Mouse (Mus musculus): ENCODE data around the gene Cdkn2aipnl. TPM values are rescaled to one million over a fixed set of nuclear protein-coding genes. Genes with fewer than 3 reads are reported as not detected.

The Cdkn2aipnl gene
- 20.9 and 27.8 TPM in 2 replicates for polyA plus RNA-seq (2011; ENCODE audit: insufficient read depth, insufficient read length, low replicate concordance, missing spikeins)

GRCm38 (mm10) chr11:51967443-51968401 lies at the start of gene Cdkn2aipnl:
Gene Cdkn2aipnl (plus strand): TSS chr11:51967661.
- TF ChIP-seq CTCF (IDR thresholded peaks at IDR 0.05; ENCODE audit: control insufficient read depth, insufficient read depth, low read length) (peak; percentile 92), POLR2A (IDR thresholded peaks at IDR 0.05; ENCODE audit: borderline replicate concordance, control insufficient read depth, low read depth, low read length) (peak; percentile 66; the same call in 1 of the 2 replicates)
- Histone ChIP-seq H3K4me1 (ENCODE audit: control insufficient read depth, insufficient read depth, low read length) (no peaks in the 10 kb centered on the region), H3K27ac (ENCODE audit: control insufficient read depth, insufficient read depth, low read depth, low read length, poor library complexity) (peak within 1 kb of the TSS; percentile 48), H3K4me3 (replicated peaks; ENCODE audit: control insufficient read depth, low read depth, low read length) (peak within 1 kb of the TSS; percentile 85)
- WGBS, result 1% methylated on average over 63 of the region's 63 CpGs

- Histone ChIP-seq H3K27ac (ENCODE audit: control insufficient read depth, insufficient read depth, low read depth, low read length, poor library complexity) (no peak overlapping the region; the same call in 1 of the 2 replicates), H3K4me3 (replicated peaks; ENCODE audit: control insufficient read depth, low read depth, low read length) (no peak overlapping the region), H3K4me1 (ENCODE audit: control insufficient read depth, insufficient read depth, low read length) (peaks cover 2% of the 10 kb centered on the region)
- WGBS, result 71% methylated on average over 2 of the region's 2 CpGs
- TF ChIP-seq POLR2A (IDR thresholded peaks at IDR 0.05; ENCODE audit: borderline replicate concordance, control insufficient read depth, low read depth, low read length) (no peak), CTCF (IDR thresholded peaks at IDR 0.05; ENCODE audit: control insufficient read depth, insufficient read depth, low read length) (no peak)
Measured at GRCm38 (mm10) chr11:51917951-51918350, 49.5 kb upstream of the Cdkn2aipnl start.

DNA sequence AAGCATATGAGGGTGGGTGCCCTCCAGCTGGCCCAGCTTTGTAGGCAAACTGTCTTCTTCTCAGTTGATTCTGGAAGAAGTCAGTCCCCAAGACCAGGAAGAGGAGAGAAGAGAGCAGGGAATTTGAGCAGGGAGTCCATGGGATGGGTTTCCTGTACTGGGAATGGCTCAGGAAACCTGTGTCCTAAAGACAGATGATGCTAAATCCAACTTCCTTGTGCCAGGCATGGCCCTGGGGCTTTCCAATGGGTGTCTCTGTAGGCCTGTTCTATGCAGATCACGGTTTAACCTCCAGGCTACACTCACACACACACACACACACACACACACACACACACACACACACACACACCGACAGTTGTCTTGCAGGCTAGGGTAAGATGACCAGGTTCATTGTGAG lies 48.9 kb upstream of the Cdkn2aipnl start:
- no peak overlapping the region for H3K27ac ChIP-seq (ENCODE audit: control insufficient read depth, insufficient read depth, low read depth, low read length, poor library complexity)
- peaks cover 2% of the 10 kb centered on the region for H3K4me1 ChIP-seq (ENCODE audit: control insufficient read depth, insufficient read depth, low read length)
- WGBS, result 78% methylated on average over 2 of the region's 2 CpGs
- no peak for TF ChIP-seq CTCF (IDR thresholded peaks at IDR 0.05; ENCODE audit: control insufficient read depth, insufficient read depth, low read length)
- no peak for TF ChIP-seq POLR2A (IDR thresholded peaks at IDR 0.05; ENCODE audit: borderline replicate concordance, control insufficient read depth, low read depth, low read length)
- H3K4me3 ChIP-seq (replicated peaks; ENCODE audit: control insufficient read depth, low read depth, low read length), result no peak overlapping the region

- no peak overlapping the region for H3K4me3 ChIP-seq (replicated peaks; ENCODE audit: control insufficient read depth, low read depth, low read length)
- peak overlapping the region; percentile 34 for H3K27ac ChIP-seq (ENCODE audit: control insufficient read depth, insufficient read depth, low read depth, low read length, poor library complexity)
- no peak for TF ChIP-seq CTCF (IDR thresholded peaks at IDR 0.05; ENCODE audit: control insufficient read depth, insufficient read depth, low read length)
- TF ChIP-seq POLR2A (IDR thresholded peaks at IDR 0.05; ENCODE audit: borderline replicate concordance, control insufficient read depth, low read depth, low read length), result no peak
- H3K4me1 ChIP-seq (ENCODE audit: control insufficient read depth, insufficient read depth, low read length), result peaks cover 6% of the 10 kb centered on the region
- 58% methylated on average over 8 of the region's 8 CpGs for WGBS
Measured at GRCm38 (mm10) chr11:51921355-51922125, 45.9 kb upstream of the Cdkn2aipnl start.

DNA sequence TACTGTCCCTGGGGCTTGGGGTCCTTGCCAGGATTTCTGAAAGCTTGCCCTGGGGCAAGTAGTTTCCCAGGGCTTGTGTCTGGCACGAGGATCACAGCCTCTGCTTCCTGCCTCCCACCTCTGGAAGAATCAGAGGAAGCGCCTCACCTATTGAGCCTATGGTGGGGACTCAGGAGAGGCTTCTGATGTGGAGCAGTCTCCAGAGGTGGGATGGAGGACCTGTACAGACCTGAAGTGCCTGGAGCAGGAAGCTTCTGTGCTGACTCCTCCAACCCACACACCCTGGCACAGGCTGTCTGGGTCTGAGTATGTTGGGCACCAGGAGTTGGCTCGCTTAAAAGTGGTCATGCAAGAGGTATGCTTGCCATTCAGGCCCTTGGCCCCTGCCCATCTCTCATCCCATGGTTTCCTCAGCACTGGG lies 45.0 kb upstream of the Cdkn2aipnl start:
- Histone ChIP-seq H3K4me3 (replicated peaks; ENCODE audit: control insufficient read depth, low read depth, low read length) (no peak overlapping the region), H3K4me1 (ENCODE audit: control insufficient read depth, insufficient read depth, low read length) (peaks cover 9% of the 10 kb centered on the region), H3K27ac (ENCODE audit: control insufficient read depth, insufficient read depth, low read depth, low read length, poor library complexity) (0 out of 2 replicates have a peak overlapping the region, but pooled peaks have one; percentile 16)
- 70% methylated on average over 3 of the region's 3 CpGs for WGBS
- TF ChIP-seq CTCF (IDR thresholded peaks at IDR 0.05; ENCODE audit: control insufficient read depth, insufficient read depth, low read length), result no peak
- TF ChIP-seq POLR2A (IDR thresholded peaks at IDR 0.05; ENCODE audit: borderline replicate concordance, control insufficient read depth, low read depth, low read length), result no peak

GRCm38 (mm10) chr11:51925595-51925994 lies 41.9 kb upstream of the Cdkn2aipnl start:
- Histone ChIP-seq H3K4me1 (ENCODE audit: control insufficient read depth, insufficient read depth, low read length) (peaks cover 11% of the 10 kb centered on the region), H3K27ac (ENCODE audit: control insufficient read depth, insufficient read depth, low read depth, low read length, poor library complexity) (no peak overlapping the region; the same call in 1 of the 2 replicates), H3K4me3 (replicated peaks; ENCODE audit: control insufficient read depth, low read depth, low read length) (no peak overlapping the region)
- WGBS, result 2% methylated on average over 6 of the region's 6 CpGs
- TF ChIP-seq CTCF (IDR thresholded peaks at IDR 0.05; ENCODE audit: control insufficient read depth, insufficient read depth, low read length), result no peak
- 0 out of 2 replicates have a peak, but pooled peaks have one; percentile 23 for TF ChIP-seq POLR2A (IDR thresholded peaks at IDR 0.05; ENCODE audit: borderline replicate concordance, control insufficient read depth, low read depth, low read length)

DNA sequence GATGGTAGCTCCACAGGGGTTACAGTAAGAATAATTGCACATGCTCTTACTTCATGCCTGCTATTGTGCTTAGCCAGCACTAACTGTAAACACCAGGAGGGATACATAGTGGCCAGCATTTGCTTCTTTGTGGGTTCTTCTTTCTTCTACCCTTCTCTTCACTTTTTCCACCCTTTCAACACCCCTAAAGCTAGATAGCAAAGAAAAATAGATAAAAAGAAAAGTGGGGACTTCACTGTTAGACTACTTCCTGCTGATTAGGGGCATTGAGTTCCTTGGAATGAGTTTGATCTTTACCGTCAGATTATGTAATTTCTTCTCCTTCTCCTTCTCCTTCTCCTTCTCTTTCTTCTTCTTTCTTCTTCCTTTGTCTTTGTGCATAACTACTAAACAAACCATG lies 41.1 kb upstream of the Cdkn2aipnl start:
- H3K27ac ChIP-seq (ENCODE audit: control insufficient read depth, insufficient read depth, low read depth, low read length, poor library complexity), result no peak overlapping the region
- H3K4me1 ChIP-seq (ENCODE audit: control insufficient read depth, insufficient read depth, low read length), result peaks cover 13% of the 10 kb centered on the region
- WGBS, result 14% methylated on average over 1 of the region's 1 CpGs
- TF ChIP-seq CTCF (IDR thresholded peaks at IDR 0.05; ENCODE audit: control insufficient read depth, insufficient read depth, low read length) (no peak), POLR2A (IDR thresholded peaks at IDR 0.05; ENCODE audit: borderline replicate concordance, control insufficient read depth, low read depth, low read length) (no peak)
- H3K4me3 ChIP-seq (replicated peaks; ENCODE audit: control insufficient read depth, low read depth, low read length), result no peak overlapping the region

DNA sequence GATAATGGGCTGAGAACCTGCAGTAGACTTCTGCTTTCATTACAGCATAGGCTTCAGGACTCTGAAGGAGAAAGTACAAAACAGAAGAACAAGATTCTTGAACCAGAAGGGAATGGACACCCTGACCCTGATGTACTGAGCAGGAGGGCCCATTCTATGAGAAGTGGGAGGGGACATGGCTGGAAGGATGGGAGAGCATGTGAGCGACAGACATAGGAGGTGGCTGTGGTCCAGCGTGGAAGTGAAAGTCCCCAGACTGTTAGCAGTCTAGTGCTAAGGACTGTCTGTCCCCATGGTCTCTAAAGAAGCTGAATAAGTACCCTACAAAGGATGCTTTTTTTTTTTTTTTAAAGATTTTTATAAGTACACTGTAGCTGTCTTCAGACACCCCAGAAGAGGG lies 40.4 kb upstream of the Cdkn2aipnl start:
- Histone ChIP-seq H3K4me1 (ENCODE audit: control insufficient read depth, insufficient read depth, low read length) (peaks cover 12% of the 10 kb centered on the region), H3K4me3 (replicated peaks; ENCODE audit: control insufficient read depth, low read depth, low read length) (no peak overlapping the region), H3K27ac (ENCODE audit: control insufficient read depth, insufficient read depth, low read depth, low read length, poor library complexity) (no peak overlapping the region)
- 26% methylated on average over 2 of the region's 2 CpGs for WGBS
- TF ChIP-seq POLR2A (IDR thresholded peaks at IDR 0.05; ENCODE audit: borderline replicate concordance, control insufficient read depth, low read depth, low read length) (no peak), CTCF (IDR thresholded peaks at IDR 0.05; ENCODE audit: control insufficient read depth, insufficient read depth, low read length) (no peak)

Data from bone marrow, adult 2 months (tissue).